Mouse (Mus musculus) mesoderm, embryonic 11.5 days (tissue): ENCODE results near the gene Gpc6.

ENCODE experiments used
- DNase-seq: peaks from one replicate; pipeline ENCODE4 v3.0.0-alpha.2; 2012; ENCODE audit warnings: low read depth, low spot score

Gpc6 gene

GRCm38 (mm10) chr14:117239694-117240427, 314.7 kb downstream of the Gpc6 start:
- no peak for DNase-seq

GRCm38 (mm10) chr14:117245631-117246030, 320.5 kb downstream of the Gpc6 start:
- no peak for DNase-seq

GRCm38 (mm10) chr14:117256192-117256591, 331.1 kb downstream of the Gpc6 start:
- no peak for DNase-seq

- DNase-seq, result no peak
These were observed 340.5 kb downstream of the Gpc6 start for GRCm38 (mm10) chr14:117265653-117266052.

GRCm38 (mm10) chr14:117267823-117268601, 342.9 kb downstream of the Gpc6 start:
- peak; percentile 36 for DNase-seq

- no peak for DNase-seq
These were observed 358.5 kb downstream of the Gpc6 start for GRCm38 (mm10) chr14:117283631-117284030.

- no peak for DNase-seq
These were observed 368.6 kb downstream of the Gpc6 start for GRCm38 (mm10) chr14:117293746-117294145.

GRCm38 (mm10) chr14:117296207-117296838, 371.2 kb downstream of the Gpc6 start:
- no peak for DNase-seq

GRCm38 (mm10) chr14:117301019-117301418, 375.9 kb downstream of the Gpc6 start:
- no peak for DNase-seq

- DNase-seq, result no peak
These were observed 379.0 kb downstream of the Gpc6 start for GRCm38 (mm10) chr14:117303901-117304722.

- DNase-seq, result no peak
These were observed 379.6 kb downstream of the Gpc6 start for GRCm38 (mm10) chr14:117304723-117305010.

GRCm38 (mm10) chr14:117309997-117310520, 384.9 kb downstream of the Gpc6 start:
- no peak for DNase-seq

GRCm38 (mm10) chr14:117324214-117324613, 399.1 kb downstream of the Gpc6 start:
- no peak for DNase-seq

- no peak for DNase-seq
These were observed 407.1 kb downstream of the Gpc6 start for GRCm38 (mm10) chr14:117332256-117332655.

GRCm38 (mm10) chr14:117337271-117337670, 412.2 kb downstream of the Gpc6 start:
- DNase-seq, result no peak

- DNase-seq, result peak; percentile 67
These were observed 415.4 kb downstream of the Gpc6 start for GRCm38 (mm10) chr14:117340549-117340948.

- DNase-seq, result no peak
These were observed 419.4 kb downstream of the Gpc6 start for GRCm38 (mm10) chr14:117344505-117344904.

- no peak for DNase-seq
These were observed 421.3 kb downstream of the Gpc6 start for GRCm38 (mm10) chr14:117346372-117346885.

- DNase-seq, result no peak
These were observed 426.2 kb downstream of the Gpc6 start for GRCm38 (mm10) chr14:117351296-117351695.

- no peak for DNase-seq
These were observed 436.2 kb downstream of the Gpc6 start for GRCm38 (mm10) chr14:117361155-117361964.

GRCm38 (mm10) chr14:117361965-117362309, 436.8 kb downstream of the Gpc6 start:
- DNase-seq, result no peak
